Mouse (Mus musculus): ENCODE data around the gene Iqschfp. TPM values are rescaled to one million over a fixed set of nuclear protein-coding genes. Genes with fewer than 3 reads are reported as not detected.
"Not testable (repeated sequence)": the region's sequence is repeated elsewhere in the genome, so short reads cannot be mapped to it uniquely, and the experiment has no call there.

Gene Iqschfp
- polyA plus RNA-seq, 1 experiment from 2014 or later, result not detected

DNA sequence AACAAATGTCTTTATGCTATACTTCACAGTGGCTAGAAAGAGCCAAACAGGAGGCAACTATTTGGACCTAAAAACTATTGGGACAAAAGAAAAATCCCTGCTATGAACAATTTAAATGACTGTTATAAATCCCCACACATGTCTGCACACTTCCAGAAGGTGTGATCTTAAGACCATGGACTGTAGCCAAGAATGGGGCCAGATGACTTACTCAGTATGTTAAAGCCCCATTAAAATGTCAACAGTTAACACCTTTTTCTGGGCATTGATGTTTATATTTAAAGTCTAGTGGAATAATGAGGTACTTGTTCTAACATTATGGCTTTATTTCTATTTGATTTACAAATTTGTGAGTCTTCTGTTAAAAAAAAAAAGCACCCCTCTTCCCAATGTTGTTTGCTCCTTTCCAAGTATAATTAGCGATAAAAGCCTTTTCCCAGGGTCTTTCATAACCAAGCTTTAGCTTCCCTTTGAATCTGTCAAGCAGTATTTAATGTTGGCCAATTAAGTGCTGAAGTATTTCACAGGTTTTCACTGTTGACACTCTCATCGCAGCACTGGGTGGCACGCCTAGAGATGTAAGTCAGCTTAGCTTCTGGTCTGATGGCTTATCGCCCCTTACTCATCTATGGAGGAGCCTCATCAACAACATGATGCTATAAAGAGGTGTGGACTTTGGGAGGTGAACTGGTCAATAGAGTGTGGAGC is 204.8 kb downstream of the Iqschfp start:
- no peaks in the 10 kb centered on the region for H3K36me3 ChIP-seq
- no peak overlapping the region for H3K9ac ChIP-seq
- 73% methylated on average over 4 of the region's 4 CpGs for WGBS
- H3K27me3 ChIP-seq, result no peaks in the 10 kb centered on the region
- H3K4me1 ChIP-seq, result no peaks in the 10 kb centered on the region
- H3K27ac ChIP-seq, result no peak overlapping the region
- no peak overlapping the region for H3K4me2 ChIP-seq
- ATAC-seq (ENCODE audit: insufficient number of reproducible peaks, insufficient read depth, low FRiP score, low TSS enrichment, low read depth), result no peak
- no peak overlapping the region for H3K4me3 ChIP-seq
- H3K9me3 ChIP-seq, result no peaks in the 10 kb centered on the region

GRCm38 (mm10) chr3:68099561-68099960 is 207.5 kb downstream of the Iqschfp start:
- H3K27ac ChIP-seq; ATAC-seq (ENCODE audit: insufficient number of reproducible peaks, insufficient read depth, low FRiP score, low TSS enrichment, low read depth); H3K27me3 ChIP-seq; H3K4me2 ChIP-seq; H3K36me3 ChIP-seq; H3K4me3 ChIP-seq; H3K9me3 ChIP-seq; H3K4me1 ChIP-seq; H3K9ac ChIP-seq: not testable (repeated sequence)
- WGBS, result 86% methylated on average over 6 of the region's 6 CpGs

- no peak overlapping the region for H3K4me3 ChIP-seq
- H3K27ac ChIP-seq, result no peak overlapping the region
- no peaks in the 10 kb centered on the region for H3K27me3 ChIP-seq
- no peak overlapping the region for H3K9ac ChIP-seq
- WGBS, result 60% methylated on average over 4 of the region's 4 CpGs
- ATAC-seq (ENCODE audit: insufficient number of reproducible peaks, insufficient read depth, low FRiP score, low TSS enrichment, low read depth), result no peak
- no peak overlapping the region for H3K4me2 ChIP-seq
- no peaks in the 10 kb centered on the region for H3K36me3 ChIP-seq
- no peaks in the 10 kb centered on the region for H3K4me1 ChIP-seq
- H3K9me3 ChIP-seq, result no peaks in the 10 kb centered on the region
These were observed 209.3 kb downstream of the Iqschfp start for GRCm38 (mm10) chr3:68101343-68101742.

GRCm38 (mm10) chr3:68105081-68105685 is 213.2 kb downstream of the Iqschfp start:
- H3K27ac ChIP-seq, result no peak overlapping the region
- H3K36me3 ChIP-seq, result no peaks in the 10 kb centered on the region
- no peak overlapping the region for H3K9ac ChIP-seq
- no peak overlapping the region for H3K4me3 ChIP-seq
- H3K4me2 ChIP-seq, result no peak overlapping the region
- ATAC-seq (ENCODE audit: insufficient number of reproducible peaks, insufficient read depth, low FRiP score, low TSS enrichment, low read depth), result no peak
- H3K27me3 ChIP-seq, result no peaks in the 10 kb centered on the region
- WGBS, result 66% methylated on average over 2 of the region's 2 CpGs
- no peaks in the 10 kb centered on the region for H3K4me1 ChIP-seq
- no peaks in the 10 kb centered on the region for H3K9me3 ChIP-seq

DNA sequence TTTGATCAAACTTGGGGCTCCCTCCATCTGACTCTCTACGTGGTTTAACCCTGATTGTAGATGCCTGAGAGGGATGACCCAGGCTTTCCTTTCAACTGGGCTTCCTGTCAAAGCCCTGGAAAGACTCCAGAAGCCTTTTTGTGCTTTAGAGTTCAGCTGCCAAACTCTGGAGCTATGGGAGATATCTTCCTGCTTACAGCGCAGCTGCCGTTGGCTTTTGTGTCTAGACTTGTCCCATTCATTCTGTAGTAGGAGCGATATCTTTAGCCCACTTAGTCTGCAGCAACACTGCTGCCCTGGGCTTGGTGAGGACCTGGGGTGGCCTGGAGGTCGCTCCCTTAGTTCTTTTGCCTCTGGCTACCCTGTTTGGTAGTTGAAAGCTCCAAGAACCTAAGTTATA is 229.3 kb downstream of the Iqschfp start:
- no peaks in the 10 kb centered on the region for H3K4me1 ChIP-seq
- WGBS, result 61% methylated on average over 5 of the region's 5 CpGs
- no peaks in the 10 kb centered on the region for H3K27me3 ChIP-seq
- H3K4me3 ChIP-seq, result no peak overlapping the region
- no peak overlapping the region for H3K27ac ChIP-seq
- no peak overlapping the region for H3K9ac ChIP-seq
- H3K9me3 ChIP-seq, result no peaks in the 10 kb centered on the region
- ATAC-seq (ENCODE audit: insufficient number of reproducible peaks, insufficient read depth, low FRiP score, low TSS enrichment, low read depth), result no peak
- no peak overlapping the region for H3K4me2 ChIP-seq
- no peaks in the 10 kb centered on the region for H3K36me3 ChIP-seq

GRCm38 (mm10) chr3:68126284-68126856 is 234.3 kb downstream of the Iqschfp start:
- no peak for ATAC-seq (ENCODE audit: insufficient number of reproducible peaks, insufficient read depth, low FRiP score, low TSS enrichment, low read depth)
- Histone ChIP-seq H3K4me3 (no peak overlapping the region), H3K36me3 (no peaks in the 10 kb centered on the region), H3K27ac (no peak overlapping the region), H3K9ac (no peak overlapping the region), H3K9me3 (no peaks in the 10 kb centered on the region), H3K27me3 (no peaks in the 10 kb centered on the region), H3K4me2 (no peak overlapping the region), H3K4me1 (no peaks in the 10 kb centered on the region)
- 71% methylated on average over 6 of the region's 6 CpGs for WGBS

DNA sequence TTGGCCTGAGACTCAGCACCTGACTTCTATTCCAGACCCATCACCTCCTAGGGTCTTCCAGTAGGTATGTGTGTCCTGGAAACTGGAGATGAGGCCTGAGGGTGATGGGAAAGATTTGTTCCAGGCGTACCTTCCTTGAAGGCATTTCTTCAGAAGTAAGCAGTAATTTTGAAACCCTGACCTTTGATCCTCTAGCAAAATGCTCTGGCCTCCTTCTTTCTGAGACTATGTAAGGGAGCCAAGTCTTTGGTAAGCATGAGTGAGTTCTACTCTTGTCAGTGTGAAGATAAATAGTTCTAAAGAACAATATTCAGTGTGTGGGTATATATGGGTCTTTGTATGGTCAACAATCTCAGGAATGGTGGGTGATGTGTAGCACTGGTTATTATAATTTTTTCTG is 238.4 kb downstream of the Iqschfp start:
- no peak overlapping the region for H3K4me3 ChIP-seq
- H3K9ac ChIP-seq, result no peak overlapping the region
- H3K27me3 ChIP-seq, result no peaks in the 10 kb centered on the region
- H3K4me1 ChIP-seq, result no peaks in the 10 kb centered on the region
- no peak overlapping the region for H3K27ac ChIP-seq
- no peaks in the 10 kb centered on the region for H3K36me3 ChIP-seq
- H3K9me3 ChIP-seq, result no peaks in the 10 kb centered on the region
- no peak for ATAC-seq (ENCODE audit: insufficient number of reproducible peaks, insufficient read depth, low FRiP score, low TSS enrichment, low read depth)
- 69% methylated on average over 1 of the region's 1 CpGs for WGBS
- H3K4me2 ChIP-seq, result no peak overlapping the region

GRCm38 (mm10) chr3:68138833-68139627 is 247.0 kb downstream of the Iqschfp start:
- no peak overlapping the region for H3K9ac ChIP-seq
- no peak for ATAC-seq (ENCODE audit: insufficient number of reproducible peaks, insufficient read depth, low FRiP score, low TSS enrichment, low read depth)
- H3K36me3 ChIP-seq, result no peaks in the 10 kb centered on the region
- 64% methylated on average over 5 of the region's 5 CpGs for WGBS
- no peak overlapping the region for H3K27ac ChIP-seq
- H3K4me3 ChIP-seq, result no peak overlapping the region
- no peak overlapping the region for H3K4me2 ChIP-seq
- H3K4me1 ChIP-seq, result no peaks in the 10 kb centered on the region
- no peaks in the 10 kb centered on the region for H3K9me3 ChIP-seq
- no peaks in the 10 kb centered on the region for H3K27me3 ChIP-seq

- no peak overlapping the region for H3K9ac ChIP-seq
- no peak overlapping the region for H3K4me2 ChIP-seq
- no peaks in the 10 kb centered on the region for H3K36me3 ChIP-seq
- H3K27ac ChIP-seq, result no peak overlapping the region
- no peaks in the 10 kb centered on the region for H3K27me3 ChIP-seq
- no peak overlapping the region for H3K4me3 ChIP-seq
- ATAC-seq (ENCODE audit: insufficient number of reproducible peaks, insufficient read depth, low FRiP score, low TSS enrichment, low read depth), result no peak
- 83% methylated on average over 8 of the region's 8 CpGs for WGBS
- H3K9me3 ChIP-seq, result no peaks in the 10 kb centered on the region
- H3K4me1 ChIP-seq, result no peaks in the 10 kb centered on the region
These were observed 258.7 kb downstream of the Iqschfp start for GRCm38 (mm10) chr3:68150688-68151087.

DNA sequence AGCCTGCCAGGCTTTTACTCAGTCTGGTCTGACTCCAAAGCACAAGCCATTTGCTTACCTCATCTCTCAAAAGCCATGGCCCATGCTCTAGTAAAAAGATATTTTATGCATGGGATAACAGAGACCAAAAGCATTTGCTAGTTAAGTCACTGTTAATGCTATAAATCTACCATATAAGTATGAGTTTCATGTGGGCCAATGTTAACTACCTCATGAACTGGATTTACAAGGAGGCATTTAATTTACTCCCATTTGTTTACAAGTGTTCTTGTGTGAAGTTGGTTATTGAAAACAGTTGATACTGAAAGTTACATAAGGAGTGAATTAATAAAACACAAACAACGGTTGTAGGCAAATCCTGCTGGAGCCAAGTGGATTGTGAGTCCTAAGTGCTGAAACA is 268.1 kb downstream of the Iqschfp start:
- no peak overlapping the region for H3K9ac ChIP-seq
- no peak overlapping the region for H3K27ac ChIP-seq
- no peaks in the 10 kb centered on the region for H3K36me3 ChIP-seq
- no peaks in the 10 kb centered on the region for H3K9me3 ChIP-seq
- WGBS, result 40% methylated on average over 1 of the region's 1 CpGs
- H3K4me3 ChIP-seq, result no peak overlapping the region
- no peaks in the 10 kb centered on the region for H3K27me3 ChIP-seq
- no peaks in the 10 kb centered on the region for H3K4me1 ChIP-seq
- no peak overlapping the region for H3K4me2 ChIP-seq
- ATAC-seq (ENCODE audit: insufficient number of reproducible peaks, insufficient read depth, low FRiP score, low TSS enrichment, low read depth), result no peak

DNA sequence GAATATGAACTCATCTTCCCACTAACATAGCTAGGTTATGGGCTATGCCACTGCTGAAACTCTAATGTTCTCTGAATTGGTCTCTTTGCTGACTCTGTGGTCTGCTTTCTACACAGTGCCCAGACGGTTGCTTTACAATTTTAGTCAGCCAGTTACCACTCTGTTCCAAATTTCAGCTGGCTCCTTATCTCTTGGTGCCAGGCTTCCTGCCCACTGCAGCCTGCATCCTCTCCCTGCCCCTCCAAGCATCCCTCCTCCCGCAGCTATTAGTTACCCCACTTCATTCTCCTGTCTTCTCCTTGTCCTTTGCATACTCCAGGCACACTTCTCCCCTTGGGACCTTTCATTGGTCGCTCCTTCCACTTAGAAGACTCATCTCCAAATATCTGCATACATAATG is 268.7 kb downstream of the Iqschfp start:
- no peaks in the 10 kb centered on the region for H3K27me3 ChIP-seq
- H3K36me3 ChIP-seq, result no peaks in the 10 kb centered on the region
- no peak overlapping the region for H3K4me3 ChIP-seq
- no peaks in the 10 kb centered on the region for H3K4me1 ChIP-seq
- H3K4me2 ChIP-seq, result no peak overlapping the region
- ATAC-seq (ENCODE audit: insufficient number of reproducible peaks, insufficient read depth, low FRiP score, low TSS enrichment, low read depth), result no peak
- no peak overlapping the region for H3K9ac ChIP-seq
- H3K9me3 ChIP-seq, result no peaks in the 10 kb centered on the region
- no peak overlapping the region for H3K27ac ChIP-seq
- 76% methylated on average over 3 of the region's 3 CpGs for WGBS

Data from embryonic facial prominence, embryonic 13.5 days (tissue).